Mouse (Mus musculus): Measurements from ENCODE around the gene Hes2.

DNA sequence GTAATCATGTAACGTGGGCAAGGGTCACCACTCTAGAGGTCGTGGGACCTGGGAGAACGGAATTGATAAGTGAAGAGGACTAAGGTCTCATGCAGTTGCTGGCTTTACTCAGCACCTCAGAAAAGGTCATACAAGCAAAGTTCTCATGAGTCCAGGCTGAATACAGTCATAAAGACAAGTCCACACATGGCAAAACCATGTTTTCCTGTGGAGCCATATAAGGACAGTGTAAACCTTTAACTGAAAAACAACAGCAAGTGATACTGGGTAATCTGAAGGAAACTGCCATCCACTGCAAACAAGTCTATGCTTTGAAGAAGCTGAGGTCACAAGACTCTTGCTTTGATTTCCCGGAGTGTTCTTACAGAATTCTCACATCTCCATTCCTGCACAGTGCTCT, 31.0 kb downstream of the Hes2 start:
- TF ChIP-seq CTCF (IDR thresholded peaks at IDR 0.05; ENCODE audit: low read depth, low read length) (no peak), POLR2A (IDR thresholded peaks at IDR 0.05; ENCODE audit: insufficient read depth, low read length) (no peak)
